Mouse (Mus musculus): ENCODE measurements around the gene Cd6. TPM values are rescaled to one million over a fixed set of nuclear protein-coding genes. Genes with fewer than 3 reads are reported as not detected.

Cd6 gene
- total RNA-seq, 2 experiments from 2014 or later, result 2.3 to 4.1 TPM

DNA sequence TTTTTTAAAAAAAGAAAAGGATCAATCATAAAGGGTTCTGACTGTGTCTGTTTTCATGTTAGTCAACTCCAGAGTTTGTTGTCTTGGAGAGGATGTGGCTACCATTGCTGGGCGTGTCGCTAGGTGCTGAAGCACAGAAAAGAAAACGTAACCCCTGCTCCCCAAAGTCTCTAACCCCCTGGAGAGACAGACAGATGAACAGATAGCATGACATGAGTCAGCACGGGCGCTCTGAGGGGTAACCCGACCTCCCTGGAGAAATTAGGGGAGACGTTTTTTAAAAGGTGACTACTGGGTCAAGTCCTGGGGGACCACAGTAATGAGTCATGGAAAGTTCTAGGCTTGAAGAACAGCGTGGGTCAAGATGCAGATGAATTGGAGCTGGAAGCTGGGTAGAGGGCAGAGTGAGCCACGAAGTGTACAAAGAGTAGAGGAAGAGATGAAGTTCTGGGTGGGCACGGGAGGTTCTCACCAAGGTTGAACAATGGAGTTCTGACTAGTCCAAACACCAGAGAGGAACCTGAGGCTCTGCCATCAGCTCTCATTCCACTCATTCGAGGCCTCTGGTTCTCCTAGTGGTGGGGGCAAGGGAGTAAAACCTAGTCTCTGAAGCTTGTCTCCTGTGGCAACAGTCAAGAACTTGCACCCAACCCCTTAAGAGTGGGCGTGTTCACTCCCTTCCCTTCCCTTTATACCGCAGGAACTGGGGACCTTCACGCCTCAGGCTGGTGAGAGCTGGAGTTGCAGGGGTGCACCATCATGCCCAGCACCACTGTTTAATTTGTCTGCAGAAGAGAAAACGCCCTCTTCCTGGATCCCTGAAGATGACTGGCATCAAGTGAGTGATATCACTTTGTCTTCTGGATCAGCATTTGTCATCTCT is 9.4 kb upstream of the Cd6 start, which contains the start of gene Slc15a3:
Slc15a3 (plus strand) TSS at position 718 of the 883 bp plus-strand sequence.
- DNase-seq, result no peak

DNA sequence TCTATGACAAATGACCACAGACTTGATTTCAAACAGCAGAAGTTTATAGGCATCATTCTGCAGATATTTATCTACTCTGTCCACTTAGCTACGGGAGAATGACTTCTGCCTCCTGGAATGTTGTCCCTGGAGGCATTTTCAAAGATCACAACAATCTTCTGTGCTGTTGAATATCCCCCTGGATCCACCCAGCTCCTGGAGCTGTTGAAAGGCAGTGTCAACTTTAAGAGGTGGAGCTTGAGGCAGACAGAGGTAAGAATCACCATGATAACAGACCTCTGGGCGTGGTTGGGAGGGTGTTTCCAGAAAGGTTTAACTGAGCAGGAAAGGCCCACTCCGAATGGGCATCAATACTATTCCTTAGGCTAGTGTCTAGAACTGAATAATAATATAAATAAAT is 5.8 kb upstream of the Cd6 start:
- DNase-seq, result no peak

DNA sequence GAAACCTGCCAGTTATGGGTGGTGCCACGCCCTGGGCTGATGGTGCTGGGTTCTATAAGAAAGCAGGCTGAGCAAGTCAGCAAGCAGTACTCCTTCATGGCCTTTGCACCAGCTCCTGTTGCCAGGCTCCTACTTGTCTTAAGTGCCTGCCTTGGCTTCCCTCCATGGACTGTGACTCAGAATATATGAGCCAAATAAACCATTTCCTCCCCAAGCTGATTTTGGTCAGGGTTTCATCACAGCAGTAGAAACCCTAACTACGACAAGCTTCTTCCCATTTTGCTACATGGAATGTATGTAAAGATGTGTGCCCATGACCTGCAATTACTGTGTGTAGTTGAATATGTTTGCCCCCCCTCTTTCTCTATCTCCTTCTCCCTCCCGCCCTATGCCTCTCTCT is 3.8 kb upstream of the Cd6 start:
- DNase-seq, result no peak

DNA sequence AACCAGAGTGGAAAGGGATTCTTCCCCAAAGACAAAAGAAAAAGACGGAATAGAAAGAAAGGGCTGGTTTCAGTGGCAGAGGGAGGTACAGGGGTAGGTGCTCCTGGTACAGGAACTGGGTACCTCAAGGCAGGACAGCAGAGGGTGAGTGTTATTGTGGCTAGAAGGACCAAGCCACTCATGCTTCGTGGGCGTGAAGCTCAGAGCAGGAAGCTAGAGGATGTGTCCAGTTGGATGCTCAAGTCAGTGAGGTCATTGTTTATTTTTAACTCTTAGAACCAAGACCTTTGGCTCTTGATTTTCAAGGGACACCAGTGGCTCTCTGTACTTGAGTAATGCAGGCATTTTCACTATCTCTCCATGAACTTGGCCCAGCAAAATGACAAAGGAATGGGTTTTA is 2.2 kb upstream of the Cd6 start:
- no peak for DNase-seq

DNA sequence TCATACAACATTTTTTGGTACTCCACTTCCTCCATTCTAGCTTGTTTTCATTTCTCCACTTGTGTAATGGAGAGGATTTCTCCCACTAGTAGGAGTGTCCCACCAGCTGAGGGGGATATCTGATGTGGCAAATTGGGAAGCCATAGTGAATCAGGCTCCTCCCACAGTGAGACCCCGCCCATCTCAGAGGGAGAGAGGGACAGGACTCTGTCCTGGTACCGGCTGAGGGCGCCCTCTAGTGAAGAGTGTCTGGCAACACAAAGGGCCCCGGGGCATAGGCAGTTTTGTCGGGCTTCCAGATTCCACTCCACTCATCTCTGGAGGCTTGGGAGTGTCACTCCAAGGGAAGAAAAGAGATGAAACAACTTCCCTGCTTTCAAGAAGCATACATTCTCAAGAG is 1.6 kb upstream of the Cd6 start:
- DNase-seq, result peak; percentile 84

DNA sequence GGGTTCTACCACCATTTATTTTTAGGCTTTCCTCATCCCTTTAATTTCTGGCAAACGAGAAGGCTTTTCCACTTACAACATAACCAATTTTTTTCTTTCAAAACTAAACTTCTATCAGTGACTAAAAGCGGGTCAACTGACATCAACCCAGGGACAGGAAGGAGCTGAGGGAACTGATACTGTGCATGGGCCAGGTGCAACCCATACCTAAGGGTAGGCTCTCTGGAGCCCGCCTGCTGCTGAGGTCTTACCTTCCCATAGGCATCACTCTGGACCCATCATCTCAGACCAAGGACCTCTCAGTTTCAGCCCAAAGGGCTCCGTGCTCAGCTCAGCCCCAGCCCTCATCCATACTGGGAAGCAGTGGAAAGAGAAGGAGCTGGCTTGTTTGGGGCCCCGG is 1.5 kb downstream of the Cd6 start:
- DNase-seq, result no peak

DNA sequence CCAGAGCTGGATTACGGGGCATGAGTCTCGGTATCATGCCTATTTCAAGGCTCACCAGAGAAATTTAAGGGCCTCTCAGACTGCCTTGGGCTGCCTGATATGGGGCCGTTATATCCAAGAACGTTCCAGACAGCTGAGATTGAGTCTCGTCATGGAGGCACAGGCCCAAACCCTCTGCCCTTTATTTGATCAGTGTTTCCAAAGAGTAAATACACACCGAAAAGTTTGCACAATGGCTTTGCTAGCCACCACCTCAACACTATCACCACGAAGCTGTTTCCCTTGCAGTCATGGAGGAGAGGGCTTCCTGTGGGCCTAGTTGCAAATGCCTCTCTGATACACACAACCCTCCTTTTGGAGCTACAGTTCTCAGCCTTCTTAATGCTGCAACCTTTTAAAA is 5.8 kb downstream of the Cd6 start:
- DNase-seq, result no peak

DNA sequence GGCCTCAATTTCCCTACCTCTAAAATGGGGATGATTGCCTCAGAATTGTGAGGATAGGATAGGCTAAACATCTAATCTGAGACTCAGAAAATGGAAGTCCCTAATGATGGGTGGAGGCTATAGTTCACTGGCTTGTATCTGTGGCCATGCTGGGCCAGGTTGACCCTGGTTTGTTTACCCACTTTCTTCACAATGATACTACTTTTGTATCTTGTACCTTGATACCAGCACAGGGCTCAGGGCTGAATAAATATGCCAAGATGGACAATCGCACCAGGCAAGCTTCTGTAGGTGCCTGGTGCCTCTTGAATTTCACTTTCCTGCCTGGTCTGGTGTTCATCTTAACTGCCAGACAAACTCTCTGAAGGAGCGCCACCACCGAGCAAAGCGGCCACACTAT is 7.3 kb downstream of the Cd6 start:
- DNase-seq, result no peak

DNA sequence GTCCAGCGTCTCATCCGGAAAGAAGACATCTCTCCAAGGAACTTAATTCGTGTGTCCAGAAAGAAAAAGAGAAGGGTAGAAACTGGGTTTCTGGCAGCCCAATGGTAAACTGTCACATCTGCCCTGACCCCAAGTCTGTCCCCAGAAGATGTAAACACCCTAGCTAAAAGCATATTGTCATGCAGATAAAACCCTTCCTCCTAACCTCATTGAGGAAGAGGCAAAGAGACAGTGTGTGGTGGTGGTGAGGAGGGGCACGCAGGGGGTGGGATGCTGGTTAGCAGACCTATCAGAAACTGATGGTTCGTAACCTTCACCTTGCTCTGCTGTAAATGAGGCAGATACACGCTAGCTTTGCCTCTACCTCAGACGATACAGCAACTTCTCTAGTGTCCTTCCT is 8.5 kb downstream of the Cd6 start:
- DNase-seq, result no peak

DNA sequence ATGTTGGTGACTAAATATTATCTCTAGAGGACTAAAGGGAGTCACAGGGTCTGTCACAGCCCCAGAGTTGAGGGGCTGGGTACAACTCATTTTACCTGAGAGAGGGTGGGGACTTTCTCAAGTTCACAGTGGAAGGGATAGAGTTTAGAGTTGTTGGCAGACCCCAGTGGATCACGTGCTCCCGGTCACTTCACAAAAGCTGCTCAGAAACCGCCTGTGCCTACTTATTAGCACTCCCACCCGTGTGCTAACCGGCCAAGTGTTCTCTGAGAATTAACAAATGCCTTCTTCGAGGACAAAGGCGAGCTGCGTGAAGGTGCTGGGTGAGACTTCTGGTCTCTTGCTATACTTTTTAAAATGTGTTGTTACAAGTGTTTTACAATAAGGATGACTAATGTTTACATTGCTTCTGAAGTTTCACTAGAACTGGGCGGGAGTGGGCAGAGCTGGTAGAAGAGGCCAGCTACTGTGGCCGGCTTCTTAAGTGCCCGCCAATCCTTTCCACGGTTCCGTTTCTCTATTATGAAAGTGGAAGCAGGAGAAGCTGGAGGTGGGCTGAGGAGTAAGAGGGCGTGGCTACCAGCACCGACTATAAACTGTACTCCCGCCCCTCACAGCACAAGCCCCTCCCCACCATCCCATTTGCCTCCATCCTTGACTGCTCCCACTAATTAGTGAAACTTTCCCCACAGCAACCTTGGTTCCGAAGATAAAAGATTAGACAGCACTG is 11.5 kb downstream of the Cd6 start:
- no peak for DNase-seq

DNA sequence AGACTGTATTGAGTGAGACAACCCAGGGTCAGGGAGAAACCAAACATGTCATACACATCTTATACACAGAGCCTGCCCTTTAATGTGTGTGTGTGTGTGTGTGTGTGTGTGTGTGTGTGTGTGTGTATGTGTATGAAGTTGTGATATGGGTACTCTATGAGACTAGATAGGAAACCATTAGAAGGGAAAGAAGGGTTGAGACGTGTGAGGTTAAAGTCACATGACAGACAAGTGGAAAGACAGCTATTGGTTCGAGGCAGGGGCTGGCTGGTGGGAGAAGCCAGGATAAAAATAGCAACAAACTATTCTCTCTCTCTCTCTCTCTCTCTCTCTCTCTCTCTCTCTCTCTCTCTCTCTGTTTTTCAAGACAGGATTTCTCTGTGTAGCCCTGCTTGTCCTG is 13.4 kb downstream of the Cd6 start:
- DNase-seq, result no peak

DNA sequence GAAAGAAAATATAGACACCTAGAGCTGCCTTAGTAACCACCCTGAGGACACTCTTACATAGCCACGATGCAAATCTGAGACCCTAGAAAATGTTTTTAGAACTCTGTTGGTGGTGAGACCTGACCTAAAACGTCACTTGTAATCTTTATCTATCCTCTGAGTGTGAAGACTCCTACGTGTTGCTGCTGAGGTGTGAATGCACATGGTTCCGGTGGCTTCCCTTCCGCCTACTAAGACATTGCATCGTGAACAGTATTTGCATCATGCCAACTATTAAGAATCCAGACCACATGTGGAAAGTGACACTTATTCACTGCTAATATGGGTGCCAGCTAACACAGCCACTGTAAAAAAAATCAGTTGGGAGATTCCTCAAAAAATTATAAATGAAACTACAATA is 14.0 kb downstream of the Cd6 start:
- DNase-seq, result no peak

DNA sequence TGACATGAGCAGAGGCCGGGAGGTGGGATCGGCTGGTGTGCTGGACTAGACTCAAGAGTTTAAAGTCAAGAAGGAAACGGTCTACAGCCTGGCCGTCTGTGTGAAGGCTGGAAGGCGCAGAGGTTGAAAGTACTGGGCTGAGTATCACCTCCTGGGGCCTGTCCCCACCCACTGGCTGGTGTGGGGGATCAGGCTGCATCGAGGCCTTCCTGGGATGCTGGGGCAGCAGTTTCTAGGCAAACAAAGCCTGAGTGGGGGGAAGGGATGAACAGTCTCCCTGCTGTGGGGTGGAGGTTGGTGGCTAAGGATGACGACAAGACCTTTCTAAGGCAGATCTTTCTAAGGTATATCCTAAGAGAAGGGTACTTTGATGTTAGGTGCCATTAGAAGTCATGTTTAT is 16.0 kb downstream of the Cd6 start:
- no peak for DNase-seq

DNA sequence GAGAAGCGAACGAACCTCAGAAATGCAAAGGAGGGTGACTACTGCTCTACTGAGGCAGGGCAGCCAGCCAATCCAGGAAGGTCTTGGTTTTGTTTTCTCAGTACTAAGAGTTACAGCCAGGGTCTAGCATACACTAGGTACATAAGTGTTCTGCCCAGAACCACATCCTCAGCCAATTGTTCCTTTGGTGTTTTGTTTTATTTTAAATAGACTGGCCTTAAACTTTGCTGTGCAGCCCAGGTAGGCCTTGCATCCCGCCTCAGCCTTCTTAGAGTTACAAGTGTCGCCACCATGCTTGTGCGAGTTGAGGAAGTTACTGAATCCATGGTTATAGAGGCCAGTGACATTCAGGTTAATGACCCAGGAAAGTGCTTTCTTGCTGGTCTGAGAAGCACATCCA is 16.8 kb downstream of the Cd6 start:
- DNase-seq, result no peak

DNA sequence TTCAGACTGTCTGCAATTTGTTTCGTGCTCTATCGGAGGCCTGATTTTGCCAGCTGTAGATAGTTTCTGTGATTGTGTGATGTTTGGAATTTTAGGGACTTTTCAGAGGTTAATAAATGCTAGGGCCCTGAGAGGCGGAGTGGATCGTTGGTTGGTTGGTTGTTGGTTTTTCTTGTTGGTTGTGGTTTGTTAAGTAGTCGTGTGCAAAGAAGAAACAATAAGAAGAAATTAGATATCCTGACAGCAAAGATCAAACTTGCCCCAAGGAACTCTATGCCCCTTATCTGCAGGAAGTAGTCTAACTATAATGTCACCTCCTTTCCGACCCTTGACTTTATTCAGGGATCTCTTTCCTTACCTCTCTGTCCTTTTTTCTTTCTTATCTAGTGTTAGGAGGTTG is 18.4 kb downstream of the Cd6 start:
- DNase-seq, result no peak

DNA sequence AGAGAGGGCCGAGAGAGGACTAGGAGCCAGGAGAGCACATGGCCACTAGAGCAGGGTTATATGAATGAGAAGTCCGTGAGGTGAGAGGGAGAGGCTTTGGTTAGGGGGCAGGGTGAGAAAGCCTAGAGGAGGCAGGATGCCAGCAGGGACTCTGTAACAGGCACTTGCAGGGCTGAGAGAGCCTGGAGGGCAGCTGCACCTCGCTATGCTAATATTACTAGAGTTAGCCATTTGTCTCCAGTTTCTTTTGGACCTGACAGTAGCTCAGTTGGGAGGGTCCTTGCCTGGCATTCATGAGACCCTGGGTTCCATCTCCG is 19.7 kb downstream of the Cd6 start:
- DNase-seq, result no peak

DNA sequence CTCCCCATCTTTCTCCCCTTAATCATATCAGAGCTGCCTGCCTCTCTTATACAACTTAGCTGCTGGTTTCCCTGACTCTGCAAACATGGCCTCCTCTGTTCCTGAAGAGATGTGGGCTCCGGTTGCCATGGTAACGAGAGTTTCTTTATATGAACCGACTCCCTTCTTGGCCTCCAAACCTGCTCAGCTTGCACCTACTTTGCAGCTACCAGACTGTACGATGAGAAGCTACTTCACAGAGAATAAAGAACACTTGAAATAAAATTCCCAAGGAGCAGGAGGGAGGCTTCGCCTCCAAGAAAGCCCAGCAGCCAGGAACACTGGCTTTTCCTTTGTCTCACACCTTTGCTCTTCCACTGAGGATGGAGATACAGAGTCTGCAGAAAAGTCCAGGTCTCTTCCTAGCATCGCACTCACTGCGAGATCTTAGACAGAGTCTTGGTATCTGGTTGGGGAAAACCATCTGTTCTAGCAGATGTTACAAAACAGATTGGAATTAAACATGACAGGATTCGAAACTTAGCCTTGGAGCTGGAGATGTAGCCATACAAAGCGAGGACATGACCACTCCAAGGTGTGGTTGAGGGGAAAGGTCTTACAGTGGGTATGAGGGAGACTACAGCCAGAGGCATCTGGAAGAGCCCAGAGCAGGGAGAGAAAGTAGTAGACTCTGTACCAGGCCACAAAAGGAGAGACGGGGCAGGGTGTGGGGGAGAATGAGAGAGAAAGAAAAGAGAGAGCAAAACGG is 20.3 kb downstream of the Cd6 start:
- DNase-seq, result no peak

DNA sequence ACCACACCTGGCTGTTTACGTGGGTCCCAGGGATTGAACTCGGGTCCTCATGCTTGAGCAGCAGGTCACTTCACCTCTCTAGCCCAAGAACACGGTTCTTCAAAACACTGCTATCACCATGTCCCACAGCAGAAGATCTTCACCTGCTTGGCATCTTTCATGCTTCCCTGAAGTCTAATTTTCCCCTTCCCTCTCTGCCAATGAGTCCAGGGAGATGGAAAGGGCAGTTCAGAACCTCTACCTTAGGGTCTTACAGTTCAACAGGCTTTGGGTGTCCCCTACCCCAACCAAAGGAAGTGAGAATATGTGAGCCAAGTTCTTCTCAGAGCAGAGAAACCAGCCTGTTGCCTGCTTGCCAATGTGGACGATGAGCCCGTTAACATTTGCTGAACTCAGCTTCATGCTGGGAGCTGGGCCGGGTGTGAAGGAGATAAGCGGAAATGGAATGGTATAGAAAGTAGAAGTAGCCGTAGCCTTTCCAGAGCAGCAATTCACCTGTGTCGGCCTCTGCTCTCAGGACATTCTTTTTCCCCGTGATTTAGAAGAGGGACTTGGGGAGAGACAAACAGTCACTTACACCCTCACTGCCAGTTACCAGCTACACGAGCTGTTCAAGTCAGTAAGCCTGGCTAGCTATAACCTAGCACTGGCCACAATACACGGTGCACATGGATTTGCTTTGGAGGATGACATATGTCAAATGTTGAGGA is 21.2 kb downstream of the Cd6 start:
- no peak for DNase-seq

DNA sequence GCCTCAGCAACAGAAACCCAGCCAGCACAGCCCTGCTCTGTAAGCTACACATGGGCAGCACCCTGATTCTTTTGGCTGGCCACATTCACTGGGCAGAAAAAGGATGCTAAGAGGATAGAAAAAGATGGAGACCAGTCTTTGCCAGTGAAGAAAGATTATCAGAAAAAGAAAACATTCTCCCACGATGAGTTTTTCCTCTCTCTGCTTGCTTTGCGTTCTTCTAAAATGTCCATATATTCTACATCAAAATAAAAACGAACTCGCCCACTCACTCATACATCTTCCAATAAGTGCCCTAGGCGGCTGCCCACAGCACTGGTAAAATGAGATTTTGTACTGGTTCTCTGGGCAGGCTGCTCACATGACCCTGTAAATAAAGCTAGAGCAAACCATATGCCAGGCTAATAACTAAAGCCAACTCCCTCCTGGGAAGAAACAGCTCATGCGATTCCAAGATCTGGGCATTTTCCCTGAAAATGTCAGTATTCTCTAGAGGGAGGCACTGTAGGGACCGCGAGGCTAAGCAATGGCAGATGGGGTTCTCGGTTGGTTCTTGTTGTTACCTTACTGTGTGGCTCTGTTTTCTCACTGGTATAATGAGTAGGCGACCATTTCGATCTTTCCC is 24.1 kb downstream of the Cd6 start:
- DNase-seq, result no peak

DNA sequence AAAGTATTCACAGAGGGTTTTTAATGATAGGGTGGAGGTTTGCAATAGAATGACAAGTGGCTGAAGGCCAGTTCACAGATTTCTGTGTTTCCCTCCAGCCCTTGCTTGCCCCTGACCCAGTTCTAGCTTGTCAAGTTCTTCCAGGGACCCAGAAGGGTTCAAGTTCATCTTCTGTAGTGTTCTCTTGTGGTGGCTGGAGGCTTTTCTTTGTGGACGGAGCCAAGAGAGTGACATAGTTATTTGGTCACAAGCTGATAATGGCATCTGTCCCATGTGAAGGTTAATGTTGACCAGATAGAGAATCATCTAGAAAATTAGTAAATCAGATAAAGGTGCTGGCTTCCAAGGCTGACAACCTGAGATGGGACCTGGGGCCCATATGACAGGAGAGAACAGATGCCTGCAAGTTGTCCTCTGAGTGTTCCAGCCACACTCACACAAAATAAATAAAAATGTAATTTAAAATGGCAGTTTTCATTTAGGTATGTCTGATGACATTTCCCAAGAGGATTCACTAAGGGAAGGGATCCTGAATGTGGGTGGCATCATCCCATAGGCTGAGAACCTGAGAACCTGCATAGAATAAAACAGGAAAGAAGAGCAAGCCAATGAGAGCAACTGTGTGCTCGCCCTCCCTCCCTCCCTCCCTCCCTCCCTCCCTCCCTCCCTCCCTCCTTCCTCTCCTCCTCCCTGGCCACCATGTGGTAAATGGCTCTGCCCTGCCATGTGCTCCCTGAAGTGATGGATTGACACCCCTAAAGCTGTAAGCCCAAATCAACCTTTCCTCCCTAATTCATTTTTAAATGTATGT is 24.8 kb downstream of the Cd6 start:
- no peak for DNase-seq

DNA sequence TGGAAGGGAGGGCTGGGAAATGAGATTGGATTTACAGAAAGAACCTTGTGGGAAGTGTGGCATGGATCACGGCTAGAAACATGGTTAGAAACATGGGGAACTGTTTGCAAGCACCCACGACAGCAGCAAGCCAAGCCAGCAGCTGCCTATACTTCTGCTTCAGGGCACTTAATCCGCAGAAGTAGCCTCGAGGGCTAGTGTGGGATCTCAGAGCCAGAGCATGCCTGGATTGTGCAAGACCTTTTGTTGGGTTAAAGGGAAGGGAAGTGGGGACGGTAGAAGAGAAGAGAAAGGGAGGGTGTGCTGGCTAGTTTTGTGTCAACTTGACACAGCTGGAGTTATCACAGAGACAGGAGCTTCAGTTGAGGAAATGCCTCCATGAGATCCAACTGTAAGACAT is 26.1 kb downstream of the Cd6 start:
- no peak for DNase-seq
